Mouse (Mus musculus) limb, embryonic 15.5 days (tissue): ENCODE measurements around the gene Cnpy3. TPM values are rescaled to one million over a fixed set of nuclear protein-coding genes. Genes with fewer than 3 reads are reported as not detected.

ENCODE experiments used
- ATAC-seq: fragments of 200-750 bp; cut with Nextera tagmentation; 2 replicates; pipeline ENCODE4 v1.8.0; 2017; ENCODE audit warnings: low read depth, moderate TSS enrichment; ENCODE audit not compliant: insufficient number of reproducible peaks, low FRiP score, low TSS enrichment
- H3K27ac ChIP-seq: fragments of 300-500 bp; sonication (generic); 2 replicates; pipeline ENCODE4 v1.5.1; 2015; ENCODE audit warnings: moderate library complexity, mild to moderate bottlenecking, inconsistent platforms
- H3K27me3 ChIP-seq: fragments of 300-500 bp; sonication (generic); 2 replicates; pipeline ENCODE4 v1.6.1; 2015; ENCODE audit warnings: inconsistent platforms
- H3K36me3 ChIP-seq: fragments of 300-500 bp; sonication (generic); 2 replicates; pipeline ENCODE4 v1.6.1; 2015; ENCODE audit warnings: inconsistent platforms
- H3K4me1 ChIP-seq: fragments of 300-500 bp; sonication (generic); 2 replicates; pipeline ENCODE4 v1.6.1; 2015; ENCODE audit warnings: inconsistent platforms
- H3K4me2 ChIP-seq: fragments of 300-500 bp; sonication (generic); 2 replicates; pipeline ENCODE4 v1.6.1; 2015; ENCODE audit warnings: mild to moderate bottlenecking, inconsistent platforms
- H3K4me3 ChIP-seq: fragments of 300-500 bp; sonication (generic); 2 replicates; pipeline ENCODE4 v1.5.1; 2015; ENCODE audit warnings: mild to moderate bottlenecking, inconsistent platforms
- H3K9ac ChIP-seq: fragments of 300-500 bp; sonication (generic); 2 replicates; pipeline ENCODE4 v1.6.1; 2015; ENCODE audit warnings: inconsistent platforms
- H3K9me3 ChIP-seq: fragments of 300-500 bp; sonication (generic); 2 replicates; pipeline ENCODE4 v1.6.1; 2016; ENCODE audit warnings: inconsistent platforms
- WGBS: fragments of 180-500 bp; shearing (Covaris S2); methylation state at CpG from one replicate; pipeline ENCODE4 v1.1.7; 2015; 5-methylcytosine and 5-hydroxymethylcytosine counted together
- polyA plus RNA-seq: library from polyadenylated mRNA; unstranded; fragments of >200 nt; fragmentation: Nextera tagmentation; extraction: Ambion mirVana; gene quantifications from 2 replicates; pipeline ENCODE4 v1.2.1, GENCODE M21; 2015

The Cnpy3 gene
- polyA plus RNA-seq, 1 experiment from 2014 or later: 78.0 TPM

DNA sequence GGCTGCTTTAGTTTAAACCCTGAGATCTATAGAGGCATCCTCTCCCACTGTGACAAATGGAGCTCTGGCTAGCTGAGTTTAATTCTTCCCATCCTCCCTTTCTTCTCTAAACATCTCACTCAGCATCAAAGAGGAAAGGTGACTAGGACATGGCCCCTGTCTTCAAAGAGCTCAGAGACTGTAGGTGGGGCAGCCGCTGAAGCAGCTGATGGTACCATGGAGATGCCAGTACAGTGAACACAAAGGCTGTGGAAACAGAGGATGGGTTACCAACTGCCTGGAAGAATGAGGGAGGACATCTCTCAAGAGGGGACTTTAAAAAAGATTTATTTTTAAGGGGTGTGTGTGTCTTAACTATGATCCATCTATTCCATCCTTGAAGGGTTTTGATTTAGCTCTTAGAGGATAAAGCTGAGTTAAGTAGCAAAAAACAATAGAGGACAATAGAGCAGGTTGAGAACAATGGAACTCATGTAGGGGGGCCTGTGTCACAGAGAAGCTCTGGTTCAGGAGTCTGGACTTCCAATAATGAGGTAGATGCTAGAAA, 57.4 kb downstream of the Cnpy3 start:
- WGBS: 70% methylated on average over 1 of the region's 1 CpGs
- no peak for ATAC-seq
- no peaks in the 10 kb centered on the region for H3K27me3 ChIP-seq
- H3K4me3 ChIP-seq: no peak overlapping the region
- H3K9ac ChIP-seq: no peak overlapping the region
- H3K9me3 ChIP-seq: no peaks in the 10 kb centered on the region
- peaks cover 37% of the 10 kb centered on the region for H3K36me3 ChIP-seq
- no peaks in the 10 kb centered on the region for H3K4me1 ChIP-seq
- H3K4me2 ChIP-seq: no peak overlapping the region
- no peak overlapping the region for H3K27ac ChIP-seq

DNA sequence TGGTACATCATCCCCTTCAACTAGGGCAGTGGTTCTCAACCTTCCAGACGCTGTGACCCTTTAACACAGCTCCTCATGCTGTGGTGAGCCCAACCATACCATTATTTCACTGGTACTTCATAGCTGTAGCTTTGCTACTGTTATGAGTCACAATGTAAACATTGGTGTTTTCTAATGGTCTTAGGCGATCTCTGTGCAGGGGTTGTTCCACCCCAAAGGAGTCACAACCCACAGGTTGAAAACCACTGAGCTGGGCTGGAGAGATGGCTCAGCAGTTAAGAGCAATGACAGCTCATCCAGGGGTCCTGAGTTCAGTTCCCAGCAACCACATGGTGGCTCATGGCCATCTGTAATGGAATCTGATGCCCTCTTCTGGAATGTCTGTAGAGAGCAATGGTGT, 60.6 kb downstream of the Cnpy3 start:
- Histone ChIP-seq H3K4me1 (no peaks in the 10 kb centered on the region), H3K9me3 (no peaks in the 10 kb centered on the region), H3K4me3 (no peak overlapping the region), H3K27me3 (no peaks in the 10 kb centered on the region), H3K27ac (no peak overlapping the region), H3K4me2 (no peak overlapping the region), H3K9ac (no peak overlapping the region), H3K36me3 (peaks cover 40% of the 10 kb centered on the region)
- WGBS: 91% methylated on average over 2 of the region's 2 CpGs
- ATAC-seq: no peak

DNA sequence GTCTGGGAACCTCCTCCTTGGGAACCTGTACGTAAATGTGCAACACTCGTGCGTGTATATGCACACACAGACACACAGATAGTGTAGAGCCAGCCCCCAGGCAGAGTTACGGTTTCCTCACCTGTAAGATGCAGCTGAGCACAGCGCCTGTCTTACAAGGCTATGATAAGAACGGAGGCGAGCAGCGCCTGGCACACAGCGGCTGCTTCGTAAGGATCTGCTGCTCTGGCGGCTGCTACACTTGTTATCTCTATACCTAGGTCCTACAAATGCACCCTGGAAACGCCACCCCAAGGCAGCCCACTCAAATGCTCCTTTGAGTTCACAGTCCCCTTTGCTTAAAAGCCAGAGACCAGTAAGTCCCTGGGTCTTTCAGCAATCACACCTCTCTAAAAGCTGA, 61.3 kb downstream of the Cnpy3 start:
- Histone ChIP-seq H3K36me3 (peaks cover 42% of the 10 kb centered on the region), H3K4me3 (no peak overlapping the region), H3K9ac (no peak overlapping the region), H3K27ac (no peak overlapping the region), H3K27me3 (no peaks in the 10 kb centered on the region), H3K9me3 (no peaks in the 10 kb centered on the region), H3K4me1 (no peaks in the 10 kb centered on the region), H3K4me2 (no peak overlapping the region)
- WGBS: 93% methylated on average over 12 of the region's 12 CpGs
- ATAC-seq: no peak

DNA sequence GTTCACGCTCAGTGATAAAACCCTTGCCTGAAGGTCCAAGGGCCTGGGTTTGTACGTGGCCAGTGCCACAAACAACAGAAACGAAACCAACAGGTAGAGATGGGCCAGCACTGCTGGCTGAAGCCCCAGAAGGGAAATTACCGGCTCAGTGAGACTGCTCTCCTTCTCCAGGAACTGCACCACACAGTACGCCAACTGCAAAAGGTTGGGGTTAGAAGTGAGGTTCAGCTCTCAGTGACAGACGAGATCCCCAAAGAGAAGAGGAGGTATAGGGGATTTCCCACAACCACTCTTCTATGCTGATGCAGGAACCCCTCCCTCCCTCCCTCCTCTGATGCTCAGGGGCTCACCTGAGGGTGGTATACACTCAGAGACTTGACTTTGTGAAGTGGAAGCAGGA, 66.1 kb downstream of the Cnpy3 start:
- Histone ChIP-seq H3K27ac (no peak overlapping the region), H3K4me1 (peaks cover 9% of the 10 kb centered on the region), H3K4me2 (no peak overlapping the region), H3K27me3 (no peaks in the 10 kb centered on the region), H3K9ac (no peak overlapping the region), H3K4me3 (no peak overlapping the region), H3K36me3 (peaks cover 58% of the 10 kb centered on the region), H3K9me3 (no peaks in the 10 kb centered on the region)
- 86% methylated on average over 6 of the region's 6 CpGs for WGBS
- ATAC-seq: no peak

Other genes with a start within 250 kb of the Cnpy3 start
- gene Cul9, start 205.8 kb downstream of the Cnpy3 start, polyA plus RNA-seq: 5.2 and 7.5 TPM in 2 replicates
- 6.4 and 7.1 TPM in 2 replicates for gene Srf, start 196.0 kb downstream of the Cnpy3 start, polyA plus RNA-seq
- 122 and 123 TPM in 2 replicates for gene Ptk7, start 122.7 kb downstream of the Cnpy3 start, polyA plus RNA-seq
- gene Klc4, start 106.2 kb downstream of the Cnpy3 start, polyA plus RNA-seq: 20.5 and 22.3 TPM in 2 replicates
- 88.4 and 91.3 TPM in 2 replicates for gene Mrpl2, start 106.0 kb downstream of the Cnpy3 start, polyA plus RNA-seq
- 53.4 and 63.3 TPM in 2 replicates for gene Cul7, start 101.9 kb downstream of the Cnpy3 start, polyA plus RNA-seq
- 64.6 and 66.9 TPM in 2 replicates for gene Rrp36, start 77.9 kb downstream of the Cnpy3 start, polyA plus RNA-seq
- 141 and 146 TPM in 2 replicates for gene Mea1, start 73.4 kb downstream of the Cnpy3 start, polyA plus RNA-seq
- gene Klhdc3, start 71.3 kb downstream of the Cnpy3 start, polyA plus RNA-seq: 132 and 156 TPM in 2 replicates
- gene Ppp2r5d, start 47.1 kb downstream of the Cnpy3 start, polyA plus RNA-seq: 82.6 and 86.7 TPM in 2 replicates
- 22.4 and 29.4 TPM in 2 replicates for gene Pex6, start 40.8 kb downstream of the Cnpy3 start, polyA plus RNA-seq
- 1.5 and 2.5 TPM in 2 replicates for gene Gnmt, start 23.0 kb downstream of the Cnpy3 start, polyA plus RNA-seq
- gene Ptcra, start 11.5 kb upstream of the Cnpy3 start, polyA plus RNA-seq: 0.17 and 0.33 TPM in 2 replicates
- gene 2310039H08Rik, start 20.4 kb upstream of the Cnpy3 start, polyA plus RNA-seq: 78.8 and 86.0 TPM in 2 replicates
- 151 and 154 TPM in 2 replicates for gene Rpl7l1, start 30.5 kb upstream of the Cnpy3 start, polyA plus RNA-seq
- gene Bicral, start 106.3 kb upstream of the Cnpy3 start, polyA plus RNA-seq: 3.8 and 4.7 TPM in 2 replicates
- 51.2 and 54.1 TPM in 2 replicates for gene Tbcc, start 138.5 kb upstream of the Cnpy3 start, polyA plus RNA-seq
- not detected in 2 replicates for gene Prph2, start 158.2 kb upstream of the Cnpy3 start, polyA plus RNA-seq